Mouse (Mus musculus): ENCODE measurements around the gene Otos. TPM values are rescaled to one million over a fixed set of nuclear protein-coding genes. Genes with fewer than 3 reads are reported as not detected.

Otos gene
- polyA plus RNA-seq, 1 experiment from 2014 or later = 0.51 TPM

DNA sequence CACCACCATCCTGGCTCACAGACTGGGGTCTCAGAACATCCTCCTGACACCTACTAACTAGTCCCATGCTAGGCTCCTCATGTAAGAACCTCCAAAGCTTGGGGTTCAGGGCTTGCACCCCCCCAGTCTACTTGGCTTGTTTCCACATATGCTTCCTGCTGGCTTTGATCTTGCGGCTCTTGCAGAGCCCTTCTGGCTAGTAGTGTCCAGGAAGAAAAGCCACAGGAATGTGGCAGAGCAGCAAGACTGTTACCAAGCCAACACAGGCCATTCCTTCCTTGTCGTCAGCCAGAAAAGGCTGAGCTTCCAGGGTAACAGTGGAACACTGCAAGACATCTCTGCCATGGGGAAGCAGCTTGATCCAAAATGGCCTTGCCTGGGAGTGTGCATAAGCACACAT is 6.0 kb upstream of the Otos start:
- no peaks in the 10 kb centered on the region for H3K36me3 ChIP-seq (ENCODE audit: control insufficient read depth, insufficient read depth, low read length)
- H3K9me3 ChIP-seq (ENCODE audit: control insufficient read depth, low read length) = no peaks in the 10 kb centered on the region
- H3K4me2 ChIP-seq (ENCODE audit: low read depth, low read length) = no peak overlapping the region
- no peaks in the 10 kb centered on the region for H3K4me1 ChIP-seq (ENCODE audit: control insufficient read depth, insufficient read depth, low read length)
- no peak overlapping the region for H3K9ac ChIP-seq (ENCODE audit: low read depth, low read length)
- no peak for ATAC-seq (ENCODE audit: low read depth)
- no peak overlapping the region for H3K27ac ChIP-seq (replicated peaks; ENCODE audit: low read depth, low read length)
- no peak for DNase-seq (ENCODE audit: low spot score)
- no peaks in the 10 kb centered on the region for H3K27me3 ChIP-seq (replicated peaks; ENCODE audit: control insufficient read depth, insufficient read depth, low read length)
- no peak overlapping the region for H3K4me3 ChIP-seq (ENCODE audit: low read depth, low read length)
- WGBS = 29% methylated on average over 2 of the region's 2 CpGs

DNA sequence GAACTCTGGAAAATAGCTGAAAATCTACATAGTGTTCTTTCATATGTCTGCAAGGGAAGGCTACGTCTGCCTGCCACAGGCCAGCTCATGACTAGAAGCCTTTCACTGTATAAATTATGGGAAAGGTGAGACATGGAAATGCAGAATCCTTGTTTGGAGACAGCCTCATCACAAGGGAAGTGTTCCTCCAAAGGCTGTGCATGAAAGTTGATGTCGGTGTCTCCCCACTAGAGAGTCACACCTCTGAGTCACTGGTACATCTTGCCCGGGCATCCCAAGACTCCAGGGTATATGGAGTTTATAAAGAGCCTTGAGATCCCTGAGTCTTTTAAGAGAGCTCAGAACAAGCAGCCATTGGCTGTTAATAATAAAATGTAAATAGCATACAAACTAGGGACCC is 4.5 kb upstream of the Otos start:
- ATAC-seq (ENCODE audit: low read depth) (no peak), DNase-seq (ENCODE audit: low spot score) (no peak)
- H3K4me2 ChIP-seq (ENCODE audit: low read depth, low read length) = no peak overlapping the region
- H3K9me3 ChIP-seq (ENCODE audit: control insufficient read depth, low read length) = no peaks in the 10 kb centered on the region
- no peaks in the 10 kb centered on the region for H3K27me3 ChIP-seq (replicated peaks; ENCODE audit: control insufficient read depth, insufficient read depth, low read length)
- H3K4me1 ChIP-seq (ENCODE audit: control insufficient read depth, insufficient read depth, low read length) = no peaks in the 10 kb centered on the region
- H3K4me3 ChIP-seq (ENCODE audit: low read depth, low read length) = no peak overlapping the region
- H3K27ac ChIP-seq (replicated peaks; ENCODE audit: low read depth, low read length) = no peak overlapping the region
- no peak overlapping the region for H3K9ac ChIP-seq (ENCODE audit: low read depth, low read length)
- 84% methylated on average over 3 of the region's 3 CpGs for WGBS
- H3K36me3 ChIP-seq (ENCODE audit: control insufficient read depth, insufficient read depth, low read length) = no peaks in the 10 kb centered on the region

DNA sequence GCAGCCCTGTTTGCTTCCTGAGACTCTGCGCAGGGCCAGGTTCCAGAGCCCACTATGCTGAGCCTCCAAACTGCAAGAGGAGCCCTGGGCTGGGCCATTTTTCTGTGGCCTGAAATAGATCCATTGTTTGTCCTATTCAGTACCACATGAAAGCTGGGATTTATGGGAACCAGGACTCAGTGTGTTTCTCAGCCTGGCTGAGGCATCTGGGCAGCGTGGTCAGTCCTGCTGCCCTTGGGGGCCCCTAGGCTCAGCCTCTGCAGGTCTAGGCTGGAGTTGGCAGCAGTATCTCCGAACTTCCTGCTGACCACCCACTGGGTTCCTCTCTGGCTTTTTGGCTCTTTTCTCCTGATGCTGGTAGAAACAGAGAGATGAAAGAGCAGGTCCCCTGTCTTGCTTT is 2.8 kb upstream of the Otos start:
- Histone ChIP-seq H3K4me1 (ENCODE audit: control insufficient read depth, insufficient read depth, low read length) (0 out of 2 replicates have a peak, but pooled peaks cover 3% of the 10 kb centered on the region), H3K36me3 (ENCODE audit: control insufficient read depth, insufficient read depth, low read length) (no peaks in the 10 kb centered on the region), H3K27me3 (replicated peaks; ENCODE audit: control insufficient read depth, insufficient read depth, low read length) (no peaks in the 10 kb centered on the region), H3K27ac (replicated peaks; ENCODE audit: low read depth, low read length) (no peak overlapping the region), H3K4me2 (ENCODE audit: low read depth, low read length) (no peak overlapping the region), H3K4me3 (ENCODE audit: low read depth, low read length) (no peak overlapping the region), H3K9ac (ENCODE audit: low read depth, low read length) (no peak overlapping the region), H3K9me3 (ENCODE audit: control insufficient read depth, low read length) (no peaks in the 10 kb centered on the region)
- DNase-seq (ENCODE audit: low spot score) = no peak
- WGBS = 55% methylated on average over 3 of the region's 3 CpGs
- no peak for ATAC-seq (ENCODE audit: low read depth)

DNA sequence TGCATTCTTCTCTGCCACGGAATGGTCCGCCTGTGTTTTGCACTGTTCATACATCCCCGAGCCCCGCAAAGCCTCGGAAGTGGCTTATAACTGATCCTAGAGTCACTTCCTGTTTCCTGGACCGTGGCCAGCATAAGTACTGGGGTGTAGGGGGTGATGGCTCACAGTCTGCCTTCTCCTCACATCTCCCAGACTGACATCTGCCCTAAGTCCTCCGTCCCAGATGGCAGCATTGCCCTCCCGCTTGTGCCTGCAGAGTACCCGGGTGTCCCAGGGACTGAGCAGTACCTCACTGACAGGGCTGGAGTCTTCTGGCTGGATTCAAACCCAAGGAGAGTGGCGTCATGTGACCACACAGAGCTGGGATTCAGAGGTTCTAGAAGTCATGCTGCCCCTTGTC is 444 bp downstream of the Otos start:
- H3K4me1 ChIP-seq (ENCODE audit: control insufficient read depth, insufficient read depth, low read length) = 0 out of 2 replicates have a peak, but pooled peaks cover 3% of the 10 kb centered on the region
- no peak overlapping the region for H3K27ac ChIP-seq (replicated peaks; ENCODE audit: low read depth, low read length)
- no peak for ATAC-seq (ENCODE audit: low read depth)
- no peak overlapping the region for H3K4me2 ChIP-seq (ENCODE audit: low read depth, low read length)
- DNase-seq (ENCODE audit: low spot score) = no peak
- WGBS = 43% methylated on average over 10 of the region's 10 CpGs
- no peaks in the 10 kb centered on the region for H3K36me3 ChIP-seq (ENCODE audit: control insufficient read depth, insufficient read depth, low read length)
- H3K9me3 ChIP-seq (ENCODE audit: control insufficient read depth, low read length) = no peaks in the 10 kb centered on the region
- H3K27me3 ChIP-seq (replicated peaks; ENCODE audit: control insufficient read depth, insufficient read depth, low read length) = no peaks in the 10 kb centered on the region
- no peak overlapping the region for H3K9ac ChIP-seq (ENCODE audit: low read depth, low read length)
- no peak overlapping the region for H3K4me3 ChIP-seq (ENCODE audit: low read depth, low read length)

DNA sequence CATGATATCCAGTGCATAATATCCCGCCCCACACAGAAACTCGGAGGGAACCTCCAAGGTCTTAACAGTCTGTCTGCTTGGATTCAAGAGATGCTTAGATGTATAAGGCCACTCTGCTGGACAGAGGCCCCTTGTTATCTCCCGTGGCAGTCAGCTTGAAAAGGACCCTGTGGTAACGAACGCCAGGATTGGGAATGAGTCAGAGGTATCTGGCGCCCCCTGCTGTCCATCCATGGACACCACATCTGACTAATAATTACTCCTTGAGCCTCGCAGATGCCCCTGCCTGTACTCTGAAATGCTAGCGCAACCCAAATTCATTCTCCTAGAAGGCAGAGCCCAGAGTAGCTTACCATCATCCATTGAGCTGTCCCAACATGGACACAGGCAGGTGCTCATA is 889 bp downstream of the Otos start:
- H3K9ac ChIP-seq (ENCODE audit: low read depth, low read length) = peak overlapping the region; percentile 27; the same call in 1 of the 2 replicates
- no peak overlapping the region for H3K27ac ChIP-seq (replicated peaks; ENCODE audit: low read depth, low read length)
- H3K4me3 ChIP-seq (ENCODE audit: low read depth, low read length) = no peak overlapping the region
- H3K27me3 ChIP-seq (replicated peaks; ENCODE audit: control insufficient read depth, insufficient read depth, low read length) = no peaks in the 10 kb centered on the region
- H3K9me3 ChIP-seq (ENCODE audit: control insufficient read depth, low read length) = no peaks in the 10 kb centered on the region
- 9% methylated on average over 8 of the region's 8 CpGs for WGBS
- H3K36me3 ChIP-seq (ENCODE audit: control insufficient read depth, insufficient read depth, low read length) = no peaks in the 10 kb centered on the region
- ATAC-seq (ENCODE audit: low read depth) = peak; percentile 9; the same call in 1 of the 2 replicates
- H3K4me2 ChIP-seq (ENCODE audit: low read depth, low read length) = no peak overlapping the region
- DNase-seq (ENCODE audit: low spot score) = peak; percentile 70
- H3K4me1 ChIP-seq (ENCODE audit: control insufficient read depth, insufficient read depth, low read length) = 0 out of 2 replicates have a peak, but pooled peaks cover 3% of the 10 kb centered on the region

DNA sequence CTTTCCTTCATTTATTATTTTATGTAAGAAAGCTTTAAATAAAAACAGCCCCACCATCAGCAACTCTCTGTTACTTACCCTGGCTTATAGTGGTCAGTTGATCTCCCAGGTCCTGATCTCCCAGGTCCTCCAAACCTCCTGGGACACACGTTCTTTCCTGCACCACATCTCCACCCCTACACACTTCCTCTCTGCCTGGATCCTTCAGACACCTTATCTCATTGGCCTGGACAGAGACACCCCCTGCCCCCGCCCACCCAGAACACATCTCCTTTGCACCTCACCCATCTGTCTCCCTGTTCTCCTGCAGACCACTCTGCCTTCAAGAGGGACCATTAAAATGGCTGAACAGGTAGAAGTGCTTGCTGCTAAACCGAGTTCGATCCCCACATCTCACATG is 1.6 kb downstream of the Otos start:
- no peak overlapping the region for H3K4me2 ChIP-seq (ENCODE audit: low read depth, low read length)
- no peak overlapping the region for H3K4me3 ChIP-seq (ENCODE audit: low read depth, low read length)
- WGBS = 66% methylated on average over 4 of the region's 4 CpGs
- no peak overlapping the region for H3K27ac ChIP-seq (replicated peaks; ENCODE audit: low read depth, low read length)
- no peaks in the 10 kb centered on the region for H3K9me3 ChIP-seq (ENCODE audit: control insufficient read depth, low read length)
- H3K27me3 ChIP-seq (replicated peaks; ENCODE audit: control insufficient read depth, insufficient read depth, low read length) = no peaks in the 10 kb centered on the region
- no peaks in the 10 kb centered on the region for H3K36me3 ChIP-seq (ENCODE audit: control insufficient read depth, insufficient read depth, low read length)
- ATAC-seq (ENCODE audit: low read depth) (no peak), DNase-seq (ENCODE audit: low spot score) (no peak)
- H3K9ac ChIP-seq (ENCODE audit: low read depth, low read length) = no peak overlapping the region
- H3K4me1 ChIP-seq (ENCODE audit: control insufficient read depth, insufficient read depth, low read length) = 0 out of 2 replicates have a peak, but pooled peaks cover 7% of the 10 kb centered on the region

DNA sequence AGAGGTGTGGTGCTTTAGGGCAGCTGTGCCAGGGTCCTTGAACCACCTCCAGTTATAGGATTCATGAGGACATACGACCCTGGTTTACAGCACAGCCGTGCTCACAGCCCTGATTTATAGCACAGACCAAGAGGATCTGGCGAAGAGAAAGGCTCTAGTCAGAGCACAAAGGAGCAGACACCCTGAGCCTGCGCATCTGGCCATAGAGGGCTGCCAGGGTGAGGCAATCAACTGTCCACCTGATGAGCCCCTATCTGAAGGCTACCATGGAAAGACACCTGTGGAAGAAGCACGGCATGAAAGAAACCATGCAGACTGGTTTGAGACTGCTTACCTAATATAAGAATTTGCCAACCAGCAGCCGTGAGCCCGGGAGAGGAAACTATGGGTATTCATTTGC is 2.0 kb downstream of the Otos start:
- no peaks in the 10 kb centered on the region for H3K36me3 ChIP-seq (ENCODE audit: control insufficient read depth, insufficient read depth, low read length)

DNA sequence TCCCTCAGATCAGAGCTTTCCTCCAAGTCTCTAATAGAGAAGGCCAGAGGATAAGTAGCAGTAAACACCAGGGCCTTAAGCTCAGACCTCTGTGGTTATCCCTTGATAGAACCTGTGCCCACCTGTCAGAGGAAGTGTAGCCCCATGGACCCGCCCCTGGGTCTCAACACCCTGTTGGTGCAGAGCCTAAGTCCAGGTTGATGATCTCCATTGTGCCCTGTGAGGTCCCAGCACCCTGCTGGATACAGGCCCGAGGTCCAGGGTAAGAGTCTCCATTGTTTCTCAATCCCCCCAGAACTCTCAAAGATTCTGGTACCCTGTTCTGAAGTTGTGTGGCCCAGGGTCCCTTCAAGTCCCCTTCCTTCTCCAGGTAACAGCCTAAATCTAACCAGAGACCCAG is 2.5 kb downstream of the Otos start:
- WGBS = 37% methylated on average over 2 of the region's 2 CpGs
- no peak for DNase-seq (ENCODE audit: low spot score)
- Histone ChIP-seq H3K4me3 (ENCODE audit: low read depth, low read length) (no peak overlapping the region), H3K4me2 (ENCODE audit: low read depth, low read length) (no peak overlapping the region), H3K36me3 (ENCODE audit: control insufficient read depth, insufficient read depth, low read length) (no peaks in the 10 kb centered on the region), H3K27me3 (replicated peaks; ENCODE audit: control insufficient read depth, insufficient read depth, low read length) (no peaks in the 10 kb centered on the region), H3K9ac (ENCODE audit: low read depth, low read length) (no peak overlapping the region), H3K4me1 (ENCODE audit: control insufficient read depth, insufficient read depth, low read length) (peaks cover 8% of the 10 kb centered on the region), H3K9me3 (ENCODE audit: control insufficient read depth, low read length) (no peaks in the 10 kb centered on the region), H3K27ac (replicated peaks; ENCODE audit: low read depth, low read length) (no peak overlapping the region)
- ATAC-seq (ENCODE audit: low read depth) = no peak

More for the DNA sequence above, 2.0 kb downstream of the Otos start:
- Histone ChIP-seq H3K9ac (ENCODE audit: low read depth, low read length) (no peak overlapping the region), H3K9me3 (ENCODE audit: control insufficient read depth, low read length) (no peaks in the 10 kb centered on the region), H3K4me2 (ENCODE audit: low read depth, low read length) (no peak overlapping the region), H3K27ac (replicated peaks; ENCODE audit: low read depth, low read length) (no peak overlapping the region), H3K4me1 (ENCODE audit: control insufficient read depth, insufficient read depth, low read length) (0 out of 2 replicates have a peak, but pooled peaks cover 7% of the 10 kb centered on the region), H3K4me3 (ENCODE audit: low read depth, low read length) (no peak overlapping the region), H3K27me3 (replicated peaks; ENCODE audit: control insufficient read depth, insufficient read depth, low read length) (no peaks in the 10 kb centered on the region)
- ATAC-seq (ENCODE audit: low read depth) = no peak
- WGBS = 79% methylated on average over 7 of the region's 7 CpGs
- DNase-seq (ENCODE audit: low spot score) = no peak

DNA sequence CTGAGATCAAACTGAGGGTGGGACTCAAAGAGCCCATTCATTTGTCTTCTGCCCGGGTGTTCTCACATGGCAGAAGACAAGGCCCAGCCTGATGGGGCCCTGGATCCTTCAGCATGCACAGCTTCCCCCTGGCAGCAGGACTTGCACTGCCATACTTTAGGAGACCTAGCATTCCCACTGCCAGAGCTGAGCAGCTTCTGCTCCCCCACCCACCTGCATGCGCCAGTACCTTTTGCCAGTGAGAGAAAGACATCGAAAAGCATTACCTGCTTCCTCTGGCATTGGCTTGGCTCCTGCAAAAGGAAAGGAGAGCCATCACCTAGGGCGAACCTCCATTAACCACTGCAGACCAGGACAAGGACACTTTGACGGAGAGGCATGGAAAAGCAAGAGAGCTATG is 3.7 kb downstream of the Otos start:
- no peak overlapping the region for H3K27ac ChIP-seq (replicated peaks; ENCODE audit: low read depth, low read length)
- H3K9ac ChIP-seq (ENCODE audit: low read depth, low read length) = no peak overlapping the region
- DNase-seq (ENCODE audit: low spot score) (no peak), ATAC-seq (ENCODE audit: low read depth) (no peak)
- no peaks in the 10 kb centered on the region for H3K36me3 ChIP-seq (ENCODE audit: control insufficient read depth, insufficient read depth, low read length)
- H3K27me3 ChIP-seq (replicated peaks; ENCODE audit: control insufficient read depth, insufficient read depth, low read length) = no peaks in the 10 kb centered on the region
- H3K9me3 ChIP-seq (ENCODE audit: control insufficient read depth, low read length) = no peaks in the 10 kb centered on the region
- H3K4me3 ChIP-seq (ENCODE audit: low read depth, low read length) = no peak overlapping the region
- H3K4me2 ChIP-seq (ENCODE audit: low read depth, low read length) = no peak overlapping the region
- WGBS = 81% methylated on average over 5 of the region's 5 CpGs
- peaks cover 16% of the 10 kb centered on the region for H3K4me1 ChIP-seq (ENCODE audit: control insufficient read depth, insufficient read depth, low read length)
